Mouse (Mus musculus): ENCODE data around the gene Syndig1.

- TF ChIP-seq CTCF (IDR thresholded peaks at IDR 0.05; ENCODE audit: borderline replicate concordance, insufficient read depth, low read depth, low read length) (no peak), POLR2A (IDR thresholded peaks at IDR 0.05; ENCODE audit: borderline replicate concordance, insufficient read depth, low read length) (no peak)
Measured at GRCm38 (mm10) chr2:149933247-149933898, 104.4 kb downstream of the Syndig1 start.
